Mouse (Mus musculus) hindbrain, embryonic 11.5 days (tissue): ENCODE data around the gene Rab8b. TPM values are rescaled to one million over a fixed set of nuclear protein-coding genes. Genes with fewer than 3 reads are reported as not detected.
"Not testable (repeated sequence)": the region's sequence is repeated elsewhere in the genome, so short reads cannot be mapped to it uniquely, and the experiment has no call there.

Source experiments
- ATAC-seq: fragments of 200-750 bp; cut with Nextera tagmentation; 2 replicates; pipeline ENCODE4 v1.8.0; 2017; ENCODE audit warnings: mild to moderate bottlenecking, moderate TSS enrichment, moderate library complexity; ENCODE audit not compliant: low FRiP score
- DNase-seq: peaks from one replicate; pipeline ENCODE4 v3.0.0-alpha.2; 2015; ENCODE audit warnings: low spot score
- H3K27ac ChIP-seq: fragments of 300-500 bp; sonication (generic); 2 replicates; pipeline ENCODE4 v1.5.1; 2014; ENCODE audit warnings: mild to moderate bottlenecking, low read depth, low read length
- H3K27me3 ChIP-seq: fragments of 300-500 bp; sonication (generic); 2 replicates; pipeline ENCODE4 v1.6.1; 2014; ENCODE audit warnings: mild to moderate bottlenecking, low read length, moderate library complexity, mixed read lengths; ENCODE audit not compliant: control insufficient read depth, insufficient read depth
- H3K36me3 ChIP-seq: fragments of 300-500 bp; sonication (generic); 2 replicates; pipeline ENCODE4 v1.6.1; 2014; ENCODE audit warnings: mild to moderate bottlenecking, low read length, moderate library complexity, mixed read lengths; ENCODE audit not compliant: control insufficient read depth, insufficient read depth
- H3K4me1 ChIP-seq: fragments of 300-500 bp; sonication (generic); replicated peaks from 2 replicates; pipeline ENCODE4 v1.6.1; 2014; ENCODE audit warnings: low read length, mixed read lengths; ENCODE audit not compliant: control insufficient read depth, insufficient read depth
- H3K4me2 ChIP-seq: fragments of 300-500 bp; sonication (generic); replicated peaks from 2 replicates; pipeline ENCODE4 v1.6.1; 2014; ENCODE audit warnings: mild to moderate bottlenecking, low read depth, low read length
- H3K4me3 ChIP-seq: fragments of 300-500 bp; sonication (generic); 2 replicates; pipeline ENCODE4 v1.5.1; 2014; ENCODE audit warnings: low read depth, low read length
- H3K9ac ChIP-seq: fragments of 300-500 bp; sonication (generic); 2 replicates; pipeline ENCODE4 v1.6.1; 2014; ENCODE audit warnings: low read depth, low read length
- H3K9me3 ChIP-seq: fragments of 300-500 bp; sonication (generic); 2 replicates; pipeline ENCODE4 v1.6.1; 2016; ENCODE audit warnings: low read length; ENCODE audit not compliant: control insufficient read depth
- WGBS: fragments of 180-500 bp; shearing (Covaris S2); extraction: QIAGEN DNeasy Blood & Tissue Kit; methylation state at CpG from one replicate; pipeline ENCODE4 v1.1.7; 2014; 5-methylcytosine and 5-hydroxymethylcytosine counted together
- polyA plus RNA-seq: library from polyadenylated mRNA; unstranded; fragments of >200 nt; fragmentation: Nextera tagmentation; extraction: Ambion mirVana; gene quantifications from 2 replicates; pipeline ENCODE4 v1.2.1, GENCODE M21; 2014

The Rab8b gene
- polyA plus RNA-seq, 1 experiment from 2014 or later = 34.3 TPM

DNA sequence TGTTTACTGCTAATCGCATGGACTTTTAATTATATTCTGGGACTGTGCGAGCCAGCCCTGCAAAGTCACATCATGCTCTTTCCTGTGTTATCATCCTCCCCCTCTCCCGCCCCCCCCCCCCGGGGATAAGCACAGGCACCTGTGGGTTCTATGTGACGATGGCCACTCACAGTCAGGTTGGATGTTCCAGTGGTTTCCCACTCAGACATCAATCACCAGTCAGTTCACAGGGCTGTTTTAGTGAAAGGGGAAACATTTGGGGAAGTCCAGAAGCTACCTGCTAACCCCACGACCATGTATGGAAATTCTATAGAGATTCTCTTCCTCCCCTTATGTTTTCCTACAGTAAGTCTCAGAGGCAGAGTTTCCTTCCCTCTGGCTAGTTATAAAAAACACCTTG, 21.6 kb downstream of the Rab8b start:
- Histone ChIP-seq H3K4me3 (no peak overlapping the region), H3K27ac (no peak overlapping the region), H3K27me3 (no peaks in the 10 kb centered on the region), H3K4me2 (no peak overlapping the region), H3K9me3 (no peaks in the 10 kb centered on the region), H3K36me3 (no peaks in the 10 kb centered on the region), H3K9ac (no peak overlapping the region), H3K4me1 (no peaks in the 10 kb centered on the region)
- ATAC-seq (no peak), DNase-seq (no peak)
- 76% methylated on average over 6 of the region's 6 CpGs for WGBS

- no peak overlapping the region for H3K4me3 ChIP-seq
- WGBS = 69% methylated on average over 6 of the region's 6 CpGs
- H3K27me3 ChIP-seq = no peaks in the 10 kb centered on the region
- H3K27ac ChIP-seq = no peak overlapping the region
- DNase-seq = no peak
- H3K4me2 ChIP-seq = no peak overlapping the region
- H3K9ac ChIP-seq = no peak overlapping the region
- H3K4me1 ChIP-seq = no peaks in the 10 kb centered on the region
- no peak for ATAC-seq
- no peaks in the 10 kb centered on the region for H3K9me3 ChIP-seq
- no peaks in the 10 kb centered on the region for H3K36me3 ChIP-seq
Measured at GRCm38 (mm10) chr9:66896951-66897350, 22.5 kb downstream of the Rab8b start.

DNA sequence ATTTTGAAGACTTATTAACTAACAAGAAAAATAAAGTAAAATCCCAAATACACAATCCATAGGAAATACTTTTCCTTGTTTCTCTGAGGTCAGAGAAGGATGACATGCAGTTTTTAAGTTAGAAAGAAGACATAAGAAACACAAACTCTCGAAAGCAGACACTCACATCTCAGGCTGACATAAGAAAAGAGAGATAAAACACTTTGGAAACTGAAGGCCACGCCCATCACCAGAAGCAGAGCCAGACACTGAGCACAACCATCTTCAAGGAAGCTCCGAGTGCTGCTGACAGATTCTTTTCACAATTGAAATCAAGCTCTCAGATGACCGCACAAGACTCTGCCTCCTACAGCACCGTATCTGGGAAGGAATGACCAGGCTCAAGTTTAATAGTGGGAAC, 23.5 kb downstream of the Rab8b start:
- no peaks in the 10 kb centered on the region for H3K4me1 ChIP-seq
- H3K9ac ChIP-seq = no peak overlapping the region
- H3K4me2 ChIP-seq = no peak overlapping the region
- ATAC-seq = no peak
- no peaks in the 10 kb centered on the region for H3K36me3 ChIP-seq
- WGBS = 61% methylated on average over 5 of the region's 5 CpGs
- no peak overlapping the region for H3K27ac ChIP-seq
- no peak for DNase-seq
- H3K9me3 ChIP-seq = no peaks in the 10 kb centered on the region
- no peak overlapping the region for H3K4me3 ChIP-seq
- H3K27me3 ChIP-seq = no peaks in the 10 kb centered on the region

DNA sequence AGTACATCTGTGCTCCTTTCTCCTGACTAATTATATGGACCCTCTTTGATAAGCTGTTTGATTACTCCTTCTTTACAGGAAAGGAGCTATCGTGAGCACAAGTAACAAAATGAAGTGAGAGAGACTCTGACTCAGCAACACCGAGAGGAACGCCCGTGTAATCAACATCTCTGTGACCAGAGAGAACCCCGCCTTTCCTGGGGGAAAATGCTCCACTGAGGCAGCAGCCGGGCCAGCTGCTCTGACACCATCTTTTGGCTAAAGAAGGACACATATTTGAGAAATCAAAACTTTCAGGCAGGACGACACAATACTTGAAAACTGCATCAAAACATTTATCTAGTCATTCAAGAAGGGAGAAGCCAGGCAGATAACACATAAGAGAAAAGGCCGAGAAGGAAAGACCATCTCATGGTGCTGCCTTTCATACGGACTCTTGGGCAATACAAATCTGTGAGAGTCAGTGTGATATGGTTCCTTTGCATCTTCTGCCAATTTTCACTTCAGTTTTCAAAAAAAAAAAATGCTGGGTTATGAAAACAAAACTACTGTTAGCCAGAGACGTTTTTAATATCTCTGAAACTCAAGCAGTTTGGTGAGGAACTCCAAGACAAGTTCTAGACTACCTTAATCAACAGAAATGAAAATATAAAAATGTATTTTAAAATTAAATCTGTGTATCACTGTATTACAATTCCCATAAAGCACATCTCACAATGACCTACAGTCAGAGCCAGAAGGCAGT, 24.3 kb downstream of the Rab8b start:
- no peak overlapping the region for H3K27ac ChIP-seq
- no peaks in the 10 kb centered on the region for H3K27me3 ChIP-seq
- H3K4me1 ChIP-seq = no peaks in the 10 kb centered on the region
- no peak overlapping the region for H3K4me2 ChIP-seq
- 86% methylated on average over 10 of the region's 10 CpGs for WGBS
- ATAC-seq = no peak
- H3K36me3 ChIP-seq = no peaks in the 10 kb centered on the region
- no peaks in the 10 kb centered on the region for H3K9me3 ChIP-seq
- no peak for DNase-seq
- H3K9ac ChIP-seq = no peak overlapping the region
- H3K4me3 ChIP-seq = no peak overlapping the region

DNA sequence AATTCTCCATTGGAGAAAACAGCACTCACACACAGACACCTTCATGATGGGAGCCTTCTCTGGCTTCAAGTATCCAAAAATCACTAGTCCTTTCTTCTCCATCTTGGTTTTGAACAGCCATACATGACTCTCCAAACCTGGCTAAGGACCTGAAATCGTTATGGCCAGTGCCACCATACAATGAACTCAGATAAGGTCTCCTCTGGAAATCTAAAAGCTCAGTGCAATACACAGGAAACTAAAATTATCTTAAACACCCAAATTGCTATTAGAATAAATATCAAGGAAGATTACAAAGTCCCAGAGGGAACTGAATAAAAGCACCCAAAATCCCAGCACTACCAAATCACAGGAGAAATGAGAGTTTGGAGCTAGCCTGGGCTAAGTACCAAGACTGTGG, 25.1 kb downstream of the Rab8b start:
- Histone ChIP-seq H3K27ac (no peak overlapping the region), H3K9me3 (no peaks in the 10 kb centered on the region), H3K27me3 (no peaks in the 10 kb centered on the region), H3K4me2 (no peak overlapping the region), H3K4me1 (no peaks in the 10 kb centered on the region), H3K9ac (no peak overlapping the region), H3K36me3 (no peaks in the 10 kb centered on the region), H3K4me3 (no peak overlapping the region)
- DNase-seq (no peak), ATAC-seq (no peak)
- WGBS = 91% methylated on average over 1 of the region's 1 CpGs

DNA sequence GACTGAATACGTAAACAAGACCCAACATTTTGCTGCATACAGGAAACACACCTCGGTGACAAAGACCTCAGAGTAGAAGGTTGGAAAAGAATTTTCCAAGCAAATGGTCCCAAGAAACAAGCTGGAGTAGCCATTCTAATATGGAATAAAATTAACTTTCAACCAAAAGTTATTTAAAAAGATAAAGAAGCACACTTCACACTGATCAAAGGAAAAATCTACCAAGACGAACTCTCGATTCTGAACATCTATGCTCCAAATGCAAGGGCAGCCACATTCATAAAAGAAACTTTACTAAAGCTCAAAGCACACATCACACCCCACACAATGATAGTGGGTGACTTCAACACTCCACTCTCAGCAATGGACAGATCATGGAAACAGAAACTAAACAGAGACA, 27.0 kb downstream of the Rab8b start:
- not testable (repeated sequence) for H3K4me1 ChIP-seq, H3K9me3 ChIP-seq, H3K4me3 ChIP-seq, H3K9ac ChIP-seq, ATAC-seq, DNase-seq, H3K4me2 ChIP-seq, H3K27ac ChIP-seq, H3K36me3 ChIP-seq, H3K27me3 ChIP-seq
- WGBS = 98% methylated on average over 4 of the region's 4 CpGs

GRCm38 (mm10) chr9:66887960-66888610, 31.4 kb downstream of the Rab8b start:
- Histone ChIP-seq H3K9me3 (no peaks in the 10 kb centered on the region), H3K4me1 (peaks cover 7% of the 10 kb centered on the region; the same call in 1 of the 2 replicates), H3K27me3 (no peaks in the 10 kb centered on the region), H3K9ac (no peak overlapping the region), H3K4me3 (no peak overlapping the region), H3K4me2 (no peak overlapping the region), H3K27ac (peak overlapping the region; percentile 19; the same call in 1 of the 2 replicates), H3K36me3 (no peaks in the 10 kb centered on the region)
- WGBS = 34% methylated on average over 6 of the region's 6 CpGs
- ATAC-seq = no peak
- DNase-seq = peak; percentile 27

- H3K4me3 ChIP-seq = no peak overlapping the region
- H3K9me3 ChIP-seq = no peaks in the 10 kb centered on the region
- H3K36me3 ChIP-seq = no peaks in the 10 kb centered on the region
- 38% methylated on average over 8 of the region's 8 CpGs for WGBS
- ATAC-seq (no peak), DNase-seq (peak; percentile 21)
- H3K9ac ChIP-seq = no peak overlapping the region
- H3K4me2 ChIP-seq = no peak overlapping the region
- no peaks in the 10 kb centered on the region for H3K27me3 ChIP-seq
- peaks cover 7% of the 10 kb centered on the region; the same call in 1 of the 2 replicates for H3K4me1 ChIP-seq
- 0 out of 2 replicates have a peak overlapping the region, but pooled peaks have one; percentile 19 for H3K27ac ChIP-seq
Measured at GRCm38 (mm10) chr9:66887301-66887902, 32.1 kb downstream of the Rab8b start.
